Mouse (Mus musculus) G1E-ER4 (cell line): ENCODE results near the gene Vps13d. TPM values are rescaled to one million over a fixed set of nuclear protein-coding genes. Genes with fewer than 3 reads are reported as not detected.

ENCODE experiments used
- GATA1 ChIP-seq: IDR thresholded peaks from one replicate; pipeline ENCODE4 v1.8.0; 2012; ENCODE audit warnings: low read length, inconsistent platforms
- polyA plus RNA-seq: library from polyadenylated mRNA; stranded (reverse); fragments of >175 nt; gene quantifications from 2 replicates; pipeline ENCODE4 v1.2.3, GENCODE M21; 2012

Gene Vps13d
- polyA plus RNA-seq, 1 experiment: 3.1 TPM

DNA sequence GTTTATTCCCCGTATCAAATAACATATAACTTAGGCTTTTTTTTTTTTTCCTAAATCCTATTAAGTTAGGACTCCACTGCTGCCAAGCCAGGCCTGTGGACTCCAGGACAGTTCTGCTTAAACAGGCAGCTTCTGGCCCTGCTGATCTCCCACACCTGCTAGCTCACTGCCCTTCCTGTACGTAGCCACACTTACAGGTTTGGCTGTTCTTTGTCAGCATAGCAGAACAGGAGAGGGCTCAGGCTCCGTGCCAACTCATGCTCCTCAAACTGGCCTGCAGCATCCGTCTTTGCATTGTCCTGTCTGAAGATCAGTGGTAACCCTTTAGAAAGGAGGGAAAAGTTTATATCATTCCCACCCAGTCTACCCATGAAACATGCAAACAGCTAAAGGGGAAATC, 108.3 kb downstream of the Vps13d start:
- TF ChIP-seq GATA1: no peak

DNA sequence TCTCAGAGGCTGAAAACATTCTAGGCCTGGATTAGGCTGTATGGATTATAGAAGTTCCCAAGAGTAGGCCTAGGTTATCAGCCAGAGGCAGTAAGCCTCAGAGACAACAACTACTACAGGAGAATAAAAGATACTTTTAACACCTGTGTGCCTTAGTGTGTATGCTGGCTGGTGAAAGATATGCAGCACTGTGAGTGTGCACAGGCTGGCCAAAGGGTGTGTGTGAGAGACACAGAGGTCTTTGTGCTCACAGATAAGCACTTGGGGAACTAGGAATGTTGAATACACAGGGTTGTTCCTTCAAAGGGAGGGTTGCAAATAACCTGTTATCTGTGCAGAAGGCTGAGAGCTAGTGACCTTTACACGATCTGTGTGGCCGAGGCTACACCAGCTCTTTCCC, 115.5 kb downstream of the Vps13d start:
- no peak for TF ChIP-seq GATA1

DNA sequence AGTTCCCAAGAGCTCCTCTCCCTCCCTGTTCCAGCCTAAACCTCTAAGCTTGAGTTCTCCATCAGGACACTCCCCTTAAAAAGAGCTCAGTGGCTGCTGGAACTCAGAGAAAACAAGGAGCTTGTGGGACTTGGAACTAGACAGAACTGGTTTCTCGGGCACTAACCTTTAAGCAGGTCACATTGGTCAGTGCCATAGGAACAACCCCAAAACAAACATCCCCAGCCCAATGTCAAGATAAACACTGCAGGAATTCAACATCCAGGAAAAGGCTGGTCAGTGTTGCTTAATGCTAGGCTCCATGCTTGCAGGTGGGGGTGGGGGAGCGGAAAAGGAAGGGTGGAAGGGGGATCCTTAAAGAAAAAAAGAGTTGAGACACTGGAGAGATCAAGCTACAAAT, 120.5 kb downstream of the Vps13d start:
- no peak for TF ChIP-seq GATA1

DNA sequence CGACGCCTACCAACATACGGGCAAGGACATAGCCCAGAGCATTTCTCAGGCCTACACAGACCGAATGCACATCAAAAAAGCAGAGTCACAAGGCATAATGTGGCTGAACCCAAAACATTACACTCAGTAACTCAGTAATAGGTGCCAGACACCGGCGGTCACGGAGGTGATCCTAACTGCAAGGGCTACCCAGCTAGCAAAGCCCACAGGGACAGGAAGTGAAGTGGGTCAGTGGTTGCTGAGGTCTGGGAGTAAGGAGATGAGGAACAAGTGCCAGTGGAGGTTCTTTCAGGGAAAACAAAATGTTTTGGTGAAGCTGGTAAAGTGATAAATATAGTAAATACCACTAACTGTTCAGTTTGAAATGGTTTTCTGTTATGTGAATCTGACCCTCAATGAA, 121.1 kb downstream of the Vps13d start:
- no peak for TF ChIP-seq GATA1

- TF ChIP-seq GATA1: no peak
Observed at GRCm38 (mm10) chr4:145071942-145072341, 122.9 kb downstream of the Vps13d start.

DNA sequence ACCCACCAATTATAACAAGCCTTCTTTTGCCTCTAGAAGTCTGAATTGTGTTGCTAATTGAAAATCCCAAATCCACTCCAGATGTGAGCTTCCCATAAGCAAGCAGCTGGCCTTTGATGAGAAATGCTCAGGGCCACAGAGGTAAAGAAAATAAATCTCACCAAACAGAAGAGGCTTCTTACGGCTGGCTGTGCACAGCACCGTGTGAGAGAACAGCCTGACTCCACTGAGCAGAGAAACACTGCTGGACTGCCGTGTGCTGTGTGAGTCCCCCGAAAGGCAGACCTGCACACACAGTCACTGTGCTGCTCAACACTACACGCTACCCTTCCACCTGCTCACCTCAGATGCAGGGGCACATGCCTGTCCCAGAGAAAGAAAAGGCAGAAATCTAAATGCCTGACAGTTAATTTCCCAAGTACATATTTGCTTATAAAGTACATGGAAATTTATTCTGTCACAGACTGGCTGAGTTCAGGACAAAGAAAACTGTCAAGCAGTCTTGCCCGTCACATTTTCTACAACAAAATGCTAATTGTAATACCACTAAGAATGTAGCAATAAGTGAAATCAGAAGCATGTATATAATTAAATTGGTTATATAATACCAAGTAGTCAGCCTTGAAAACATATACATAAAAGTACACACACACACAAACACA, 127.7 kb downstream of the Vps13d start:
- TF ChIP-seq GATA1: no peak

- TF ChIP-seq GATA1: no peak
Observed at GRCm38 (mm10) chr4:145066336-145067018, 128.3 kb downstream of the Vps13d start.

GRCm38 (mm10) chr4:145058749-145059442, 135.9 kb downstream of the Vps13d start:
- TF ChIP-seq GATA1: no peak

DNA sequence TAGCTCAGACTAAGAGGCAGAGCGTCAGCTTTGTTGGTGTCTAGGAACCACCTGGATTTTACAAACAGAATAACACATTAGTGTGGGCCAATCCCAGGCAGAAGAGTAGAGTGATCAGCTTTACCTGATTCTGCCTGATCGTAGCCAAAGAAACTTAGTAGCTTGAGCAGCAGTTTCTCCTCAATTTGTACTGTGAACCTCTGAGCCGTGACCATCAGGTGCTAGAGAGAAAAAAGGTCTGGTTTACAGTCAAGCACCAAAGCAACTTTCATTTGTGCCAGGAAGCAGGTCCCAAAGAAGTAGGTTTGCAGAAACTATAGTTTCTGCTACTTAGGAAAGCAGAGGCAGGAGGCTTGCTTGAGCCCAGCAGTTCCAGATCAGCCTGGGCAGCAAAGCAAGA, 138.5 kb downstream of the Vps13d start:
- TF ChIP-seq GATA1: no peak

GRCm38 (mm10) chr4:145055792-145056191, 139.0 kb downstream of the Vps13d start:
- no peak for TF ChIP-seq GATA1

DNA sequence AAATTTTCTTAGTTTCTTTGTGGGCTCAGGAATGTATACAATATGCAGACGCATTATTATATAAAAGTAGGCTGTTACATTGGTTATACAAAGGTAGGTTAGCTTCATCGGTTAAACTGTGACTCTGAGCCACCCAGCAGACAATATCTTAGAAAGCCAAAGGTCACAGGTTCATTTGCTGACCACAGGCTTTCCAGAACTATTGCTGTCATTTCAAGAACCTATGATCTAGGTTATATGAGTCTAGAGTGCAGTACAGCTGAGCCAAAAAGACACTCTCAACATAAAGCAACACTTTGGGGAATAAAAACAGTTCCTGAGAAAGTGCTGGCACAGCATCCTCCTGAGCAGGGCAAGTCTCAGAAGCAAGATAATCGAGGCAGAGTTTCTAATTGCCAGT, 140.4 kb downstream of the Vps13d start:
- no peak for TF ChIP-seq GATA1

- no peak for TF ChIP-seq GATA1
Observed at GRCm38 (mm10) chr4:145052697-145053096, 142.1 kb downstream of the Vps13d start.

DNA sequence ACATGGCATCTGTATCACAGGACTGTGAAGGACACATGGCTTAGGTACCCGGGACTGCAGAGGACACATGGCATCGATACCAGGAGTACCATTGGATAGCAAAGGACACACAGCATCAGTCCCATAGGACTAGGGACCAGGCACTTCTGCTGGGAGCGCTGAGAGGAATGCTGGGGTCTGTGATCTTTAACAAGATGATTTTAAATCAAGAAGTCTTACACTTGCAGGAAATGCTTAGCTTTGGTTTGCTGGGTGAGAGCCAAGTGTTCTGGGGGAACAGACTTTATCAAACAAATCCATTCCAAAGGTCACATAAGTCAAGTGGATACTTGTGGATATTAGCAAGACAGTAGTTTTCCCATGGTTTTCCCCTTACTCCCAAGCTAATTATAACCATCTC, 142.5 kb downstream of the Vps13d start:
- no peak for TF ChIP-seq GATA1

DNA sequence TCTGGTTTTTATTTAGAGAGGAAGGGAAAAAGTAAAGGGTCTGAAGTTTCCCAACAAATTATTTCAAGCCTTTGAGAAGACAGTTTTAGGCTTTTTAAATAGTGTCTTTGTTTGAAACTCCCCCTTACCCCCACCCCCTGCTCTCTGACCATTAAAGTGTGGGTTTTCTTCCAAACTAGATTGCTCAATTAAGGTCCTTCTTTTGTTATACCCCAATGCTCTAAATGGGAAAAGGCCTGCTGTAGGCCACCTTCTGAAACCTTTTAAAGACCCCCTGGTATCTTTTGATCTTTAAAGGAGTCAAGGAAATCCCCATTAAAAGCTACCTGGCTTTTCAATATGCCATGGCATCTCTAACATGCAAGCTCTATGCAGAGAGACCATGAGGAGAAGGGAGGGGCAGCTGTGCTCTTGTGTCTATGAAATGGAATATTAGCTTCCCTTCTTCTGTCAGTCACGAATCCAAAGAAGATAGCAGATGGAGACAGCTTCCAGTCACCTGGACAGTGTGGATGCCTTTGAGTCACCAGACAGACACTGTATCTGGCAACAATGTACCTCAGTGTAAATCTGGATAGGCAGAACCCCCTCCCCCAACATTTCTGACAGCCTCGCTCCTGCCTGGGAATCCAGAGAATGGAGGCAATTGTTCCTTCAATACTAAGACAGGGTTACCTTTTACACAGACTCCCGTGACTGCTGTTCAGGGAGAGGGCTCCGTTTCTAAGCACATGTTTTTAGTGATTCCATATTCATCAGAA, 143.4 kb downstream of the Vps13d start:
- no peak for TF ChIP-seq GATA1

GRCm38 (mm10) chr4:145050518-145051208, 144.1 kb downstream of the Vps13d start:
- no peak for TF ChIP-seq GATA1
